Mouse (Mus musculus): Measurements from ENCODE around the gene Hamp.

- no peak for TF ChIP-seq POLR2A (IDR thresholded peaks at IDR 0.05; ENCODE audit: extremely low read depth, insufficient read depth, low read length)
- TF ChIP-seq CTCF (IDR thresholded peaks at IDR 0.05; ENCODE audit: extremely low read depth, insufficient read depth, low read length), result no peak
These were observed 25.3 kb upstream of the Hamp start for GRCm38 (mm10) chr7:30969174-30969573.
